Mouse (Mus musculus): ENCODE results near the gene Farsb. TPM values are rescaled to one million over a fixed set of nuclear protein-coding genes. Genes with fewer than 3 reads are reported as not detected.

Gene Farsb
- polyA plus RNA-seq, 1 experiment from 2014 or later = 141 TPM

GRCm38 (mm10) chr1:78435967-78436366 lies 52.7 kb downstream of the Farsb start:
- H3K4me1 ChIP-seq = no peaks in the 10 kb centered on the region
- H3K27me3 ChIP-seq = no peaks in the 10 kb centered on the region
- H3K27ac ChIP-seq = no peak overlapping the region
- peaks cover 3% of the 10 kb centered on the region; the same call in 1 of the 2 replicates for H3K36me3 ChIP-seq
- H3K4me2 ChIP-seq (replicated peaks) = no peak overlapping the region
- no peak overlapping the region for H3K4me3 ChIP-seq
- no peaks in the 10 kb centered on the region for H3K9me3 ChIP-seq
- H3K9ac ChIP-seq = no peak overlapping the region
- 86% methylated on average over 2 of the region's 2 CpGs for WGBS
- no peak for ATAC-seq (ENCODE audit: insufficient number of reproducible peaks, insufficient read depth, low FRiP score, low TSS enrichment)

- 93% methylated on average over 9 of the region's 9 CpGs for WGBS
These were observed 55.2 kb downstream of the Farsb start for GRCm38 (mm10) chr1:78433472-78433871.

GRCm38 (mm10) chr1:78428851-78429250 lies 59.8 kb downstream of the Farsb start:
- no peak for ATAC-seq (ENCODE audit: insufficient number of reproducible peaks, insufficient read depth, low FRiP score, low TSS enrichment)
- no peak overlapping the region for H3K4me3 ChIP-seq
- 57% methylated on average over 11 of the region's 11 CpGs for WGBS
- H3K9ac ChIP-seq = no peak overlapping the region
- no peak overlapping the region for H3K4me2 ChIP-seq (replicated peaks)
- no peaks in the 10 kb centered on the region for H3K27me3 ChIP-seq
- no peak overlapping the region for H3K27ac ChIP-seq
- no peaks in the 10 kb centered on the region for H3K9me3 ChIP-seq
- H3K36me3 ChIP-seq = peaks cover 9% of the 10 kb centered on the region; the same call in 1 of the 2 replicates
- 0 out of 2 replicates have a peak, but pooled peaks cover 4% of the 10 kb centered on the region for H3K4me1 ChIP-seq

More at GRCm38 (mm10) chr1:78433472-78433871, 55.2 kb downstream of the Farsb start:
- H3K36me3 ChIP-seq = peaks cover 3% of the 10 kb centered on the region; the same call in 1 of the 2 replicates
- H3K4me3 ChIP-seq = no peak overlapping the region
- H3K9me3 ChIP-seq = no peaks in the 10 kb centered on the region
- ATAC-seq (ENCODE audit: insufficient number of reproducible peaks, insufficient read depth, low FRiP score, low TSS enrichment) = no peak
- no peak overlapping the region for H3K27ac ChIP-seq
- H3K4me2 ChIP-seq (replicated peaks) = no peak overlapping the region
- H3K9ac ChIP-seq = no peak overlapping the region
- H3K27me3 ChIP-seq = no peaks in the 10 kb centered on the region
- no peaks in the 10 kb centered on the region for H3K4me1 ChIP-seq

GRCm38 (mm10) chr1:78426841-78427240 lies 61.9 kb downstream of the Farsb start:
- no peaks in the 10 kb centered on the region for H3K27me3 ChIP-seq
- no peaks in the 10 kb centered on the region for H3K9me3 ChIP-seq
- H3K9ac ChIP-seq = no peak overlapping the region
- peaks cover 6% of the 10 kb centered on the region; the same call in 1 of the 2 replicates for H3K36me3 ChIP-seq
- no peak overlapping the region for H3K4me3 ChIP-seq
- H3K27ac ChIP-seq = no peak overlapping the region
- ATAC-seq (ENCODE audit: insufficient number of reproducible peaks, insufficient read depth, low FRiP score, low TSS enrichment) = no peak
- H3K4me1 ChIP-seq = 0 out of 2 replicates have a peak, but pooled peaks cover 4% of the 10 kb centered on the region
- H3K4me2 ChIP-seq (replicated peaks) = no peak overlapping the region
- 52% methylated on average over 3 of the region's 3 CpGs for WGBS

- Histone ChIP-seq H3K4me3 (no peak overlapping the region), H3K9me3 (no peaks in the 10 kb centered on the region), H3K9ac (no peak overlapping the region), H3K27me3 (no peaks in the 10 kb centered on the region), H3K4me2 (replicated peaks) (no peak overlapping the region), H3K36me3 (peaks cover 6% of the 10 kb centered on the region; the same call in 1 of the 2 replicates), H3K4me1 (0 out of 2 replicates have a peak, but pooled peaks cover 4% of the 10 kb centered on the region), H3K27ac (0 out of 2 replicates have a peak overlapping the region, but pooled peaks have one; percentile 27)
- 75% methylated on average over 7 of the region's 7 CpGs for WGBS
- ATAC-seq (ENCODE audit: insufficient number of reproducible peaks, insufficient read depth, low FRiP score, low TSS enrichment) = no peak
These were observed 62.6 kb downstream of the Farsb start for GRCm38 (mm10) chr1:78425793-78426700.

GRCm38 (mm10) chr1:78425309-78425708 lies 63.4 kb downstream of the Farsb start:
- Histone ChIP-seq H3K9me3 (no peaks in the 10 kb centered on the region), H3K27ac (peak overlapping the region; percentile 27; the same call in 1 of the 2 replicates), H3K27me3 (no peaks in the 10 kb centered on the region), H3K36me3 (peaks cover 6% of the 10 kb centered on the region; the same call in 1 of the 2 replicates), H3K4me1 (0 out of 2 replicates have a peak, but pooled peaks cover 4% of the 10 kb centered on the region), H3K9ac (no peak overlapping the region), H3K4me3 (no peak overlapping the region), H3K4me2 (replicated peaks) (no peak overlapping the region)
- WGBS = 89% methylated on average over 7 of the region's 7 CpGs
- ATAC-seq (ENCODE audit: insufficient number of reproducible peaks, insufficient read depth, low FRiP score, low TSS enrichment) = no peak

- no peaks in the 10 kb centered on the region for H3K27me3 ChIP-seq
- H3K4me3 ChIP-seq = no peak overlapping the region
- H3K4me2 ChIP-seq (replicated peaks) = no peak overlapping the region
- no peaks in the 10 kb centered on the region for H3K9me3 ChIP-seq
- H3K9ac ChIP-seq = no peak overlapping the region
- peaks cover 6% of the 10 kb centered on the region; the same call in 1 of the 2 replicates for H3K36me3 ChIP-seq
- no peak for ATAC-seq (ENCODE audit: insufficient number of reproducible peaks, insufficient read depth, low FRiP score, low TSS enrichment)
- H3K4me1 ChIP-seq = 0 out of 2 replicates have a peak, but pooled peaks cover 4% of the 10 kb centered on the region
- no peak overlapping the region for H3K27ac ChIP-seq
- 80% methylated on average over 4 of the region's 4 CpGs for WGBS
These were observed 63.8 kb downstream of the Farsb start for GRCm38 (mm10) chr1:78424848-78425247.

- Histone ChIP-seq H3K4me2 (replicated peaks) (no peak overlapping the region), H3K27me3 (no peaks in the 10 kb centered on the region), H3K4me3 (no peak overlapping the region), H3K36me3 (peaks cover 6% of the 10 kb centered on the region; the same call in 1 of the 2 replicates), H3K9me3 (no peaks in the 10 kb centered on the region), H3K4me1 (0 out of 2 replicates have a peak, but pooled peaks cover 4% of the 10 kb centered on the region), H3K9ac (no peak overlapping the region), H3K27ac (no peak overlapping the region)
- no peak for ATAC-seq (ENCODE audit: insufficient number of reproducible peaks, insufficient read depth, low FRiP score, low TSS enrichment)
- 59% methylated on average over 2 of the region's 2 CpGs for WGBS
These were observed 66.1 kb downstream of the Farsb start for GRCm38 (mm10) chr1:78422576-78422975.

- H3K36me3 ChIP-seq = peaks cover 6% of the 10 kb centered on the region; the same call in 1 of the 2 replicates
- H3K4me2 ChIP-seq (replicated peaks) = no peak overlapping the region
- H3K9me3 ChIP-seq = no peaks in the 10 kb centered on the region
- no peak overlapping the region for H3K9ac ChIP-seq
- no peak for ATAC-seq (ENCODE audit: insufficient number of reproducible peaks, insufficient read depth, low FRiP score, low TSS enrichment)
- H3K27ac ChIP-seq = no peak overlapping the region
- 84% methylated on average over 5 of the region's 5 CpGs for WGBS
- H3K27me3 ChIP-seq = no peaks in the 10 kb centered on the region
- no peak overlapping the region for H3K4me3 ChIP-seq
- H3K4me1 ChIP-seq = 0 out of 2 replicates have a peak, but pooled peaks cover 4% of the 10 kb centered on the region
These were observed 66.9 kb downstream of the Farsb start for GRCm38 (mm10) chr1:78421749-78422148.

GRCm38 (mm10) chr1:78420271-78420670 lies 68.4 kb downstream of the Farsb start:
- Histone ChIP-seq H3K4me2 (replicated peaks) (no peak overlapping the region), H3K27ac (no peak overlapping the region), H3K36me3 (peaks cover 6% of the 10 kb centered on the region; the same call in 1 of the 2 replicates), H3K4me1 (no peaks in the 10 kb centered on the region), H3K9me3 (no peaks in the 10 kb centered on the region), H3K9ac (no peak overlapping the region), H3K27me3 (no peaks in the 10 kb centered on the region), H3K4me3 (no peak overlapping the region)
- no peak for ATAC-seq (ENCODE audit: insufficient number of reproducible peaks, insufficient read depth, low FRiP score, low TSS enrichment)
- WGBS = 88% methylated on average over 6 of the region's 6 CpGs

GRCm38 (mm10) chr1:78419593-78419992 lies 69.1 kb downstream of the Farsb start:
- ATAC-seq (ENCODE audit: insufficient number of reproducible peaks, insufficient read depth, low FRiP score, low TSS enrichment) = 0 out of 2 replicates have a peak, but pooled peaks have one; percentile 67
- Histone ChIP-seq H3K36me3 (no peaks in the 10 kb centered on the region), H3K9me3 (no peaks in the 10 kb centered on the region)

More at GRCm38 (mm10) chr1:78419593-78419992, 69.1 kb downstream of the Farsb start:
- H3K27ac ChIP-seq = no peak overlapping the region
- H3K4me3 ChIP-seq = no peak overlapping the region
- H3K9ac ChIP-seq = no peak overlapping the region
- H3K27me3 ChIP-seq = no peaks in the 10 kb centered on the region
- H3K4me2 ChIP-seq (replicated peaks) = no peak overlapping the region
- no peaks in the 10 kb centered on the region for H3K4me1 ChIP-seq
- WGBS = 48% methylated on average over 4 of the region's 4 CpGs

Measured in embryonic facial prominence, embryonic 12.5 days (tissue).